Mouse (Mus musculus): ENCODE results near the gene Tmem147.
A peak's percentile ranks its signal among the peaks of the same experiment; 100 is the strongest.

The Tmem147 gene

DNA sequence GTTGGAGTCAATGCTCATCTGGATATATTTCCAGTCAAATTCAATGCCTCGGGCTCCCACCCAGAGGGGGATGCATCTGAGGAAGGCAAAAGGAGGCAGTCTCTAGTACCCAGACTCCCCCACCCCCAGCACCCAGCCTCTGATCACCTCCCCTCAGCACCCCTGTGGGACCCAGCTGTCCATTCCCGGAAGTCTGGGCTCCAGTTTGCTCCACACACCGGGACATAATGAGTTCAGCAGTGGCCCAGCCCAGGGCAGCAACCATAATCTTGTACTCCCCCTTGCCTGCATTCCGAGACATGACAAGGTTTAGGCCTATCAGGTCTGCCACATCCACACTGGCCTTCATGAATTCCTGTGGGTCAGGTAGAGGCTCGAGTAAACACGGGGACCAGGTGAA lies 1.1 kb downstream of the Tmem147 start:
- no peak for DNase-seq (ENCODE audit: low read depth, low spot score)

DNA sequence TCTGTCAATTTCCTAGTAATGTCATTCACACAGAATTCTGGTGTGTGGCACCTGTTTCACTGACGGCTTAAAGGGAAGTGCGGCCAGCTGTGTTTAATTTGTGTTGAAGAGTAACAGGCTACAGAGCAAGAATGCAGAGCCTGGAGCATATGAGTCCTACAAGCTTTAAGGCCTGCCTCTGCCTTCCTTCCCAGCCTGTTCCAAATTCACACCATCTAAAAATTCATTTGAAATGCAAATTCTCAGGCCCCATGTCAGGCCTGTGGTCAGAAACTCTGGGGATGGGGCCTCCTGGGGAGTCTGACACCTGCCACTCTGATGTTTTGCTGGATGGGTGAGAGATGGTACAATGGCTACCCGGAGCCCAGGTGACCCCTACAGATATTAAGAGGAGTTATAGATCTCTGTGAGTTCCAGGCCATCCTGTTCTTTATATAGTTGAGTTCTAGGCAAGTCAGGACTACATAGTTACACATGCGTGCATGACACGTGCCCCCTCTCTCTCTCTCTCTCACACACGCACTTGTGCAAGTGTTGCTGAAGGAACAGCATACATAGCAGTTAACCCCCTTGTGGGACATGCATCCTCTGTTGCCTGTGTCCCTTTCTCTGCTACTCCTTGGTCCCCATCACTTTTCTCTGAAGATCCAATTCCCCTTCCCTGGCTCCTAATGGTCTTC lies 5.9 kb downstream of the Tmem147 start:
- DNase-seq (ENCODE audit: low read depth, low spot score) = no peak

DNA sequence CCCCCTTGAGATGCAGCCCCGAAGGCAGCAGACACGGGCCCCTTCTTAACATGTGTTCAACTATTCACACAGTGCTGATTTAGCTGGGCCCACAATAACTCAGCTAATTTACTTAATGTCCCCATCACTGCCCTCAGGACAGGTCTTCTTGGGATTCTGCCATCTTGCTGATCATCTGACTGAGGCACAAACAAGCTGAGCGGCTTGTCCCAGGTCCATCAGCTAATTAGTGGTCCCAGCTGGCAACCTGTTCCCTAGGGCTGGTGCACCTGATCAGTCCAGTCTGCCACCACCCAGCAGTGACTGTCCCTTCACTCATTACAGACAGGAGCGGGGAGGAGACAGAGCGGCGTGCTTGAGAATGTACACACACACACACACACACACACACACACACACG lies 8.1 kb downstream of the Tmem147 start:
- no peak for DNase-seq (ENCODE audit: low read depth, low spot score)

DNA sequence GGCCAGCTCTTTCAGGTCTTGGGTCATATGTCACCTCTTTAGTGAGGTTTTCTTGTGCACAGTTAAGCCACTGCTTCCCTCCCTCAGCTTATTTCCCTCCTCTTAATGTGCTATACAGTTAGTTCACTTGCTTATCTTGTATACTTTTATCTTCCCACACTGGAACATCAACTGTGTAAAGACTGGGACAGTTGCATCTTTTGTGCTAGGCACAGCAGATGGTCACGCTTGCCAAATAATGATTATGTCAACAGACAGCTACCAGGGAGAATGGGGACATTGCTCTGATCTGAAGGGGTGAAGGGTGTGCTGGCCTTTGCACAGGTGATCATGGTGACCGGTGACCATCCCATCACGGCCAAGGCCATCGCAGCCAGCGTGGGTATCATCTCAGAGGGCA lies 9.7 kb downstream of the Tmem147 start:
- DNase-seq (ENCODE audit: low read depth, low spot score) = no peak

DNA sequence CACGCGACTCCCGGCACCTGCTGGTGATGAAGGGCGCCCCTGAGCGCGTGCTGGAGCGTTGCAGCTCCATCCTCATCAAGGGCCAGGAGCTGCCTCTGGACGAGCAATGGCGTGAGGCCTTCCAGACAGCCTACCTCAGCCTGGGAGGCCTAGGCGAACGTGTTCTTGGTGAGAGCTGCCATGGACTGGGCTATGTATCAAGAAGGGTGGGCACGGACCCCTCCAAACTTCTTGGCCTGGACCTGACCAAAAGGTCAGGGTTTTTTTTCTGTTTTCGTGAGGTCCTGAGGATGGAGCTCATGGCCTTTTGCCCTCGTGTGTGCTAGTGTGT lies 11.7 kb downstream of the Tmem147 start:
- DNase-seq (ENCODE audit: low read depth, low spot score) = no peak

DNA sequence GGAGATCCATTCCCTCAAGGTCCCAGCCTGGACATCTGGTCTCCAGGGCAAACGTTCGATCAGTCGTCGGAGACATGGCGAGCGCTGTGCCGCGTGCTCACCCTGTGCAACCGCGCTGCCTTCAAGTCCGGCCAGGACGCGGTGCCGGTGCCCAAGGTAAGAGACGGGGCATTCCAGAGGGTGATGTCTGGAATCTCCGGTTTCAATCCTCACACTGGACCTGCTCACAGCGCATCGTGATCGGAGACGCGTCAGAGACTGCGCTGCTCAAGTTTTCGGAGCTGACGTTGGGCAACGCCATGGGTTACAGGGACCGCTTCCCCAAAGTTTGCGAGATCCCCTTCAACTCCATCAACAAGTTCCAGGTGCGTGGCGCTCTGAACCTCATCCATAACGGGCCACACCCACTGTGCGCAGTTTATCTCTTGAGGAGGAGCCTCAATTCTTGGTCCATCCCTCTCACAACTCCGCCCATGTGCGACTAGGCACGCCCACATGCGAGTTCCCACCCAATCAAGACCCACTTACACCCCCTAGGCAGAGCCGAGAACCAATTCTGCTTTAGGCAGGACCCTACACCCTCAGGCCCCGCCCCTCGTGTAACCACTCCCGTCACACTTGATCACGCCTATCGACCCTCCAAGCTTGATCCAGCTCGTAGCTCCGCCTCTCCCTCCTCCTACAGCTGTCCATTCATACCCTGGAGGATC lies 12.2 kb downstream of the Tmem147 start:
- peak; percentile 12 for DNase-seq (ENCODE audit: low read depth, low spot score)

DNA sequence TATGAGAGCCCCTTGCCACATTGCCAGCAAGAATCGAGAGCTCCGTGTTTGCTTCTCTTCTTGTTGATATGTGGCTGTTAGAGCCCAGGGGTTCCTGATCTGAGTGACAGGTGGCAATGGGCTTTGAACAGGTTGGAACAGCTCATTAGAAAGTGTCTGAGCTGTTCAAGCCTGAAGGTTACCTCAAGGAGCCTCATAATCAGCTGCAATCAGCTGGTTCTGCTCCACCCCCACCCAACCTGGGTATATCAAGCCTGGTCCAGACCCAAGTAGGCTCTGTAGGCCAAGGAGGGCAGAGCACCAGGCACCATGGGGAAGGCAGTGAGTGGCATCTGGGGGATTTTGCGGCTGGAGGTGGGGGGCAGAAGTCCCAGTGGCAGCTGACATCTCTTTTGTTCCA lies 17.4 kb downstream of the Tmem147 start, which contains the start of gene Atp4a:
Gene Atp4a (plus strand): TSS at position 268 of the 400 bp plus-strand sequence.
- no peak for DNase-seq (ENCODE audit: low read depth, low spot score)

DNA sequence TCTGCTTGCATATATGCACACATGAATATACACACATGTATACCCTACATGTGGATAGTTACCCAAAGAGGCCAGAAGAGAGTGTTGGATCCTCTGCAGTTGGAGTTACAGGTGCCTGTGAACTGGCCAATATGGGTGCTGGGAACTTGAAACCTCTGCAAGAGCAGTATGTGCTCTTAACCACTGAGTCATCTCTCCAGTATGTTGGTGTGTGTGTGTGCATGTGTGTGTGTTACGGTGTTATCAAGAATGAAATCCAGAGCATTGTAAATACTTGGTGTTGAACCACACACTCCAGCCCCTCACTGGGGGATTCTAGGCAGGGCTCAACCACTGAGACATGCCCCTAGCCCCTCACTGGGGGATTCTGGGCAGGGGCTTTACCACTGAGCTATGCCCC lies 21.9 kb downstream of the Tmem147 start:
- no peak for DNase-seq (ENCODE audit: low read depth, low spot score)

DNA sequence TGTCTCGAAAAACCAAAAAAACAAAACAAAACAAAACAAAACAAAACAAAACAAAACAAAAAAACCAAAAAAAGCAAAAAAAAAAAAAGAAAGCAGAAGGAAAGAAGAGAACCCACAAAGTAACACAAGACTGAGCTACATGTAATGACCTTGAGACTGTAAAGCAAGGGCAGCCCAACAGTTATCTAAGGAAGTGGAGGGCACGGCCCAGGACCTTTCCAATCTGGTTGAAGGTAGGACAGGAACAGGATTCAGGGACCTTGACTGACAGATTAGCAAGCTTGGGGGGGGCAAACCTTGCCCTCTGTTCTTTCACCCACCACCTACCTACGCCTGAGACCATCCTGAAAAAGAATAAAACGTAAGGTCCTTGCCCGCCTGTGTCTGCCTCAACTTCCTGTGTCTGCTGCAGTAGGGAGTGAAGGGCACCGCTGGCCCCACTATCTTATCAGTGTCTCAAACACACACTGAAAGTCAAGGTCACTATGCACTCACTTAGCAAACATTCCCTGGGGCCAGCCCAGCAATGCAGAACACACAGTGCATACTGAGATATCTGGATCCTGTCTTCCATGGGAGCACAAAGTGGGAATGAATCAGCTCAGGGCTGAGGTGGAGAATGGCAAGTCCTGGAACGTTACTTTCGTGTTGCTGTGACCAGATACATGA lies 23.0 kb downstream of the Tmem147 start:
- no peak for DNase-seq (ENCODE audit: low read depth, low spot score)

DNA sequence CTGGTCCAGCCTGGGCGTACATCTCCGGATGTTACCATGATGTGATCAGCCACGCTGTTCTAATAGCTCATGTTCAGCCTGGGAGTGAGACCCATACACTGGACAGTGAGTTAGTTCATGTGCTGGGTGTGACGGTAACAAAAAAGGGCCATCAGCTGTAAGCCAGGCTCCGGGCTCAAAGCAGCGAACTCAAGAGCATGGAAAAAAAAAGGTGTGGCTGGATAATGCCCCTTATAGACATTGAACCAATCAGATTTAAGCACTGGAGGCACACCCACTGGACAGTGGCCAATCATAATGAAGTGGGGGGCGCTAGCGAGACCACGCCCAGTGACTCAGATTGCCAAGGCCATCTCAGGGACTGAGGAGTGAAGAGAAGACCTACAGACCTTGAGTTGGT lies 30.8 kb downstream of the Tmem147 start, which contains the start of gene 2200002J24Rik:
Gene 2200002J24Rik (plus strand): TSS at position 338 of the 400 bp plus-strand sequence.
- DNase-seq (ENCODE audit: low read depth, low spot score) = no peak

DNA sequence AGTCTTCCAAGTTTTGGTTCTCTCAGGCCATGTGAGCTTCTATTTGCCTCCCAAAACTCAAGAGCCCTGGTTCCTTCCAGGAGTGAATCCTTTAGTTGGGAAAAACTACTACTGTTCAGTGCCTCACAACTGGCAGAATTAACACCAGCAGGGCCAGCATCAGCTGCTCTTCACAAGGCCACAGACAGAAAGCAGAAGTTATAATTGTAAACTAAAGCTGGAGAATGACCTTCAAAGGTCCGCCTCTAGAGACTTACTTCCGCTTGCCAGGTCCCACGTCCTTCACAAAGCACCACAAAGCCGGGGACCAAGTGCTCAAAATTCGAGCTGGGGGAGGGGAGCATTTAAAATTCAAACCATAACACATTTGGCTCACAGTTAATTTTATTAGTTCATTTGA lies 31.2 kb downstream of the Tmem147 start:
- DNase-seq (ENCODE audit: low read depth, low spot score) = no peak

DNA sequence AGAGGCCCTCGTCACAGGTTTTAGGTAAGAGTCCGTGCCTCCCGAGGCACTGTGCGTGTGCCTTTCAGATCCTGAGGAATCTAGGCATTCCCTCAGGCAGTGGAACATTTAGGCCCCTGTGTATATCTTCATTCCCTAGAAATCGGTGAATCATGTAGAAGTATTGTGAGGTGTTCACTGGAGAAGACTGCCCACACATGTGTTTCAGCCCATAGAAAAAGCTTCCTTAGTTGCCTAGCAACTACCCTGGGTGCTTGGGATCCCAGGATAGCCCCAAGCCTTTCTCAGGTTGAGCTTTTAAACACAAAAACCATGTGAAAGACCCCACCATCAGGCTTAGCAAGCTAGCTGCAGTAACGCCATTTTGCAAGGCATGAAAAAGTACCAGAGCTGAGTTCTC lies 41.0 kb downstream of the Tmem147 start:
- no peak for DNase-seq (ENCODE audit: low read depth, low spot score)

DNA sequence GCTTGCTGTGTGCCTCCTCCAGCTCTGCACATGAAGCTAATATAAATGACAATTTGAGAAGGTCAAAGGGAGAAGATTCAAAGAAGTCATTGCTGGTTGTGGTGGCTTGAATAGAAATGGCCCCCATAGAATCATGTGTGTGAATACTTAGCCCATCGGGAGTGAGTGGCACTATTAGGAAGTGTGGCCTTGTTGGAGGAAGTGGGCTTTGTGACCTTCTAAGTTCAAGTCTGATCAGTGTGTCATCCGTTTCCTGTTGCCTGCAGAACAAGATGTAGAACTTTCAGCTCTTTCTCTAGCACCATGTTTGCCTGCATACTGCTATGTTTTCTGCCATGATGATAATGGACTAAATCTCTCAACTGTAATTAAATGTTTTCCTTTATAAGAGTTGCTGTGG lies 45.9 kb downstream of the Tmem147 start:
- no peak for DNase-seq (ENCODE audit: low read depth, low spot score)

DNA sequence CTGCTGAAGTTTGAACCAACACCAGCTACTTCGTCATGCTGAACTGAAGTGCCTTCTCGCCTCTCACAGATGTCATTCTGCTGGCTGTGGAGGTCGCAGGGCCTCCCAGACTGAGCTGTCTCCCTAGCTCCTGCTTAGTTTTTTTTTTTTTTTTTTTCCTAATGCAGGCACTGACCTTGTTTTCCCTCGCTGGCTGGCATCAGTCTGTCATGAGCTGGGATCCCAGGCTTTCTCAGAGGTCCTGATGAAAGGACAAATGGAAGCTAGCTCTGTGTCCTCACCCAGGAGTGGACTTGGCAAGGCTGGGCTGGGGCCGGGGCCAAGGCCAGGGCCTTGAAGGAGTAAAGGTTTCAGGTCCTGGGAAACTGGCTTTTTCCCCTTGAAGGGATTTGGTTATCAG lies 47.4 kb downstream of the Tmem147 start:
- no peak for DNase-seq (ENCODE audit: low read depth, low spot score)

DNA sequence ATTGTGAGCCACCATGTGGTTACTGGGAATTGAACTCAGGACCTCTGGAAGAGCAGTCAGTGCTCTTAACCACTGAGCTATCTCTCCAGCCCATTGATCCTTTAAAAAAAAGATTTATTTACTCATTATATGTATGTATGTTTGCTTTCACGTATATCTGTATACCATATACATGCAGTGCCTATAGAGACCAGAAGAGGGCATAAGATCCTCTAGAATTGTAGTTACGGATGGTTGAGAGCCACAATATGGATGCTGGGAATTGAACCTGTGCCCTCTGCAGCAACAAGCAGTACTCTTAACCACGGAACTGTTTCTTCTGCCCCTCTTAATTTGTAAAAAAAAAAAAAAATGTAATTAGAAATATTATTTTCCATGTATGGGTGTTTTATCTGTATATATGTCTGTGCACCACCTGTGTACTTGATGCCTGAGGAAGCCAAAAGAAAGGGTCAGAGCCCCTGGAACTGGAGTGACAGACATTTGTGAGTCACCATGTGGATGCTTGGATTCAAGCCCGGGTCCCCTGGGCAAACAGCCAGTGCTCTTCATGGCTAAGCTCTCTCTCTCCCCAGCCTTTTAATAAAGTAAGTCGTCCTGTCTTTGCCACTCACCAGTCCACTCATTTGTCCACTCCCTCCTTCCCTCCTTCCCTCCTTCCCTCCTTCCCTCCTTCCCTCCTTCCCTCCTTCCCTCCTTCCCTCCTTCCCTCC lies 50.9 kb downstream of the Tmem147 start:
- DNase-seq (ENCODE audit: low read depth, low spot score) = no peak
